Mouse (Mus musculus): ENCODE data around the gene Dpm3.

The Dpm3 gene

DNA sequence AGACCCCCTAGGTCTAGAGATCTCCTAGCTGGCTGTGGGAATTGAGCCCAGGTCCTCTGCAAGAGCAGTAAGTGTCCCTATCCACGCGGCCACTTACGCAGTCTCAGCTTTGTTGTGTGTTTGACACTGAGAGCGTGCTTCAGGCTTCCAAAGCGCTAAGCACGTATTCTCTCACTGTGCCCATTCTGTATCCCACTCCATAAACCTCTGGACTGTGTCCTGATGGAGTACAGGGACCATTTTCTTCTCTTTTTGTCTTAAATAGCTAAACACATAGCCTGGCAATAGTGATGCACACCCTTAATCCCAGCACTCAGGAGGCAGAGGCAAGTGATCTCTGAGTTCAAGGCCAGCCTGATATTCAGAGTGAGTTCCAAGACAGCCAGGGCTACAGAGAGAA lies 39.8 kb downstream of the Dpm3 start:
- DNase-seq = no peak

DNA sequence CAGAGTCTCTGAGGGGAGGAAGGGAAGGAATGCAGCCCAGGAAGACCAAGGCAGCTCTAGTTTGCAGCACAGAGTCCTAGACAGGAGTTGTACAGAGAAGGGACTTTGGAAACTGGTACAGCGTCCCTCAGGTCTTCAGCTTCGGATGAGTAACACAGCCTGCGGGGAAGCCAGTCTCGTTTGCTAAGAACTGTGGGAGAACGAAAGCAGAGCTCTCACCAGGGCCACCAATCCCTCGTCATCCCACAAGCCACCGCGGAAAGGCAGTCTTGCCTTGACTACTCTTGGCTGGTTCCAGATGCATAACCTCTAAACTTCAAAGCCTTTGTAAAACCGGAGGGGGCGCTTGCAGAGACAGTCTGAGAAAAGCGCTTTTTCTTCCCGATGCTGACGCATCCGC lies 40.3 kb downstream of the Dpm3 start:
- no peak for DNase-seq

DNA sequence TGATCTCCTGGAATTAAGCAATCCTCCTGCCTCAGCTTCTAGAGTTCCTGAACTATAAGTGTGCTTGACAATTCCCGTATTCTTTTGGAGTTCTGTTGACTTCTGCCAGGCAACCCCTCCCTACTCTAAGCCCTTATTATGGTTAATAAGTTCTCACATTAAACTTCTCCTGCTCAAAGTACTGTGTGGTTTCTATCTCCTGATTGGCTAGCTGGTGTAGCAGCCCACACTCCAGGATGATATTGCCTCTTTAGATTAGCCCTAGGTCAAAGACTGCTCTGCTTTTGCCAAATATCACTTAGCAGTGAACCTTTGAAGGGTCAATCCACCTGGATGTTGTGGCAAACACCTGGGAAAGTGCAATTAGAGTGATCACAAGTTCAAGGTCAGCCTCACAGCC lies 40.9 kb downstream of the Dpm3 start:
- no peak for DNase-seq

DNA sequence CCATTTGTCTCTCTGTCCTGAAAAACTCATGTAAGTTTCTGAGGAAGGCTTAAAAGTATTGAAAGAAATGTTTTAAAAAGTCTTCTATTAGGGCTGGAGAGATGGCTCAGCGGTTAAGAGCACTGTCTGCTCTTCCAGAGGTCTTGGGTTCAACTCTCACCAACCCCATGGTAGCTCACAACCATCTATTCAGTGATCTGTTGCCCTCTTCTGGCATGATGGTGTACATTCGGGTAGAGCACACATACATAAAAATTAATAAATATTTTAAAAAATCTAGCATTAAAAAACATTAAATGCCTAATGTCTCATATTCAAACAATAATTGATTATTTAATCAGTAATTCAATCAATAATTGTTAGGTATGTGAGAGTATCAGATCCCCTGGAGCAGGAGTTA lies 41.4 kb downstream of the Dpm3 start:
- no peak for DNase-seq

DNA sequence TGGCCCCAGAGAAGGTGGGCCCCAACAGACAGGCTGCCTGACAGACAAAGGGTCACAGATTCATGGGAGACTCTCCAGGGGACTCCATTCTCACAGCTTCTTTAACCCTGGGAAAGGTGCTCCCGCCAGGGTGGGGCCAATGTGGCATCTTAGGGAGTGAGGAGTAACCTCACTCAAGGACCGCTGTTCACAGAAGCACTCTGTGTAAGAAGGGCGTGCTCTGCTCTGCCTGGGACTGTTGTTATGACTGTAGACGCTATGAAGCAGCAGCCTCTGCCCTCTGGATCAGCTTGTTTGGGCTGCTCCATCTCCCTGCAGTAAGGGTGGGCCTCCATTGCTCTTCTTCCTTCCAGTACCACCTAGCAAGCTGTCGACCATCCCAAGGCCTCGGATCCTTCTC lies 45.3 kb downstream of the Dpm3 start:
- DNase-seq = no peak

DNA sequence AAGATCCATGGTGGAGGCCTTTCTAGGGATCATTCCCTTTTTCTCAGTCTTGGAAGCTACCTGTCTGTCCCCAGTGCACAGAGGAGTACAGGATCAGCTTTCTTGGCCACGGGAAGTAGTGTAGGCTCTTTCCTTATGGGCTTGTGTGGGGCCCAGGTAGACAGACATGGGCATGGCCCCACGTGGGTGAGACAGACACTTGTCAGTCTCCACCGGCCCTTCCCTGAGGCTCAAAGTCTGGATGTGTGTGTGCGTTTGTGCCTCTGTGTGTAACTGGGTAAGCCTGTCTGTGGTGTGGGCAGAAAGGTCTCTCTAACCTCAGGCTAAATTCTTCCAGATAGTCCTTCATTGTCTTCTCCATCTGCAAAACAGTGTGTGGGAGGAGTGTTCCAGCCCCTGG lies 45.9 kb downstream of the Dpm3 start:
- DNase-seq = no peak

DNA sequence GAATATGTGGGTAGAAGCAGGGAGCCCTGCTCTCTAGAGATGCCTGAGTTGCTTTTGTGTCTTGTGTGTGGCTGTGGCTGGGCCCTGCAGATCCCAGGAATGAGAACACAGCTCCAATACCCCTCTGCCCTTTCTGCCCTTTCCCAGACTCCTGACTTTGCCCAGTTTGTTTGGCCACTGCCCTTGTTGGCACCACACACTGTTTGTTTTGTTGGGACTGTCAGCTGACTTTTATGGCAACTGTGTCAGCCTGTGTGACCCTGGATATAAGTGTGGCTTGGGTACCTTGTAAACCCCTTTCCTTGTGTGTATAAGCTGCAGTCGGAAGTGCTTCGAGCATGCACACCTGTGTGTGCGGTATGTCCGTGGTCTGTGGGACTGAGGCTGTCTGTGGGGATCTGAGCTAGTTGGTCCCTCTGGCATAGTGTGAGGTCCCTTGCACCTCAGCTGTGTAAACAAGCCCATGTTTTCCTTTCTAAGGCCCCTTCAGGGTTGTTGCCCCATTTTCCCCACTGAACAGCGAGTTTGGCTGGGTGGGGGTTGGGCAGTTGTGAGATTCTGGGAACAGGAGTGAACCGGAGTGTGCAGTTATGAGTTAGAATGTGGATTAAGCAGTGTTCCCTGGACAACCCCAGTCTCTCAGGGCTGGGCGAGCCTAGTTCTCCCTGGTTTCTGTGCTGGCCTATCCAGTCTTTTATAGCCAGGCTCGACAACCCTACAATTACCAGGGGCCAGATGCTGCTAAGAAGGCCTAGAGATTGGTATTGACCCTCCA lies 46.6 kb downstream of the Dpm3 start:
- no peak for DNase-seq

DNA sequence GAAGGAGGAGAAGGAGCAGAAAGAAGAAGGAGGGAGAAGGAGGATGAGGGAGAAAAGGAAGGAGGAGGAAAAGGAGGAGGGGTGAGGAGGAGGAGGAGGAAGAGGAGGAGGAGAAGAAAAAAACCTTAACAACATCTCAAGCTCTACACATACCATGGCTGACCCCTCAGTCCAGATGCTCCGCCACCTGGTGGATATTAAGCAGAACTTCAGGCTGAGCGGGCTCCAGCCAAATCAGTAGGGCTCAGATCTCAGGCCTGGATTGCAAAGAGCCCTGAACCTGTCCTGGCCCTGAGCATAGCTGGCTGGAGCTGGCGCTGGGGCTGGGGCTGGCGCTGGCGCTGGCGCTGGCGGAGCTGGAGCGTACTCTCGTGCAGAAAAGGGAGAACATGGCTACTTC lies 48.9 kb downstream of the Dpm3 start:
- DNase-seq = no peak

DNA sequence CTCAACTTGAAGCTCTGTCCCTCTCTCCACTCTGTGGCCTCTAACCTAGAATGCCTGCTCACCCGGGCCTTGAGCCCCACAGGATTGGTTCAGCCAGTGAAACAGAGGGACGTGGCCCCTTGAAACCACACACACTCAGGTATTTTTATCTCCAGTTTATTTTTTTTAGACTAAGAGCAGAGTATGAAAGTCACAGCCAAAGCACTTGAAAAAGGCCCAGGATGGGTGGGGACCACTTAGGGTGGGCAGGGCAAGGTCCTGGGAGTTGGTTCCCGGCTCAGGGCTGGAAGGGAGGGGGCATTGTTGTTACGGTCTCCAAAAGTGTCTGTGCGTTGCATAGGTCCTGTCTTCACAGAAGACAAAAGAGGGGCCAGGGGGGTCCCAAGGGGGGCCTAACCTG lies 55.2 kb downstream of the Dpm3 start:
- DNase-seq = no peak

DNA sequence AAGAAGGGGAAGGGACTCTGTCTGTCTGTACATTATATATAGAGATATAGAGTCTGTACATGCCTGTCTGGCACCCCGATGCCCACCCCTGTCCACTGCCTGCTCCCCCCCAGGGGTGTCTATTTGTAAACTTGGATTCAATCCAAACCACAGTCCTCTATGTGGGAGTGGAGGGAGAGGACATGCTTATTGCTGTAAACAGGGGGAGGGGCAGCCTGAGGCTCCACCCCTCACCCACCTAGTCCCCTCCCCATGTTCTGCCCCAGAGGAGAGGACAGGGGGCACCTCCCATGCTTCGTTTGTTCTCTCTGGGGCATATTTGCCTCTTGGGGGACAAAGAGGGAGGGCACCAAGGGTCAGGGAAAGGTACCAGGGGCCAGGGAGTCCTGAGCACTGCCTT lies 55.6 kb downstream of the Dpm3 start:
- no peak for DNase-seq

DNA sequence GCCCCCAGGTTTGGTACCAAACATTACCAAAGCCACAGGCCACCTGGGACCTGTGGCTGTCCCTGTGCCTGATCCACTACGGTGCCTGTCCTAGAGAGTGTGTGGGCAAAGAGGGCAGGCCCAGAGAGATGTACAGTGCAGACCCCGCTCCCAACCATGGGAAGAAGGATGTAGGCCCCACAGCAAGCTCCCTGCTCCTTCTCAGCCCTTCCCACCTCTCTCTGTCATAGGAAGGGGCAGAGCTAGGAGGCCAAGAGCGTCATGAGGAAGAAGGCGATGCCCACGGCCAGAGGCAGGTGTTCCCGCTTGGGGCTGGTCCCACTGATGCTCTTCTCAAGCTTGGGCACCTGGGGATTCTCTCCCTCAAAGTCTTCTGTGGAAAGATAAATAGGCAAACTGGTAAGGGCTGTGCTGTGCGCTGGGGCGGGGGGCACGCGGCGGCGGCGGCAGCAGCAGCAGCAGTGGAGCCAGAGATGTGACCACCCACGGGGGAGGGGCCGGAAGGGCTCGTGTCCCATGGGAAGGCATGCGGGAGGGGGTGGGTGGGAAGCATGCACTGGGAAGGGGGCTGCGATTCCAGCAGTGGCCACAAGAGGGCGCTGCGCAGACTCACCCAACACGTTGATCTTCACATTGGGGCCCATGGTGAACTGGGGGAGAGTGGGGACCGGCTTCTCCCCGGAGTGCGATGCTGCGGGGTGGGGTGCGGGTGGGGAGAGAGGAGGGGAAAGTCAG lies 56.2 kb downstream of the Dpm3 start:
- DNase-seq = peak; percentile 85

DNA sequence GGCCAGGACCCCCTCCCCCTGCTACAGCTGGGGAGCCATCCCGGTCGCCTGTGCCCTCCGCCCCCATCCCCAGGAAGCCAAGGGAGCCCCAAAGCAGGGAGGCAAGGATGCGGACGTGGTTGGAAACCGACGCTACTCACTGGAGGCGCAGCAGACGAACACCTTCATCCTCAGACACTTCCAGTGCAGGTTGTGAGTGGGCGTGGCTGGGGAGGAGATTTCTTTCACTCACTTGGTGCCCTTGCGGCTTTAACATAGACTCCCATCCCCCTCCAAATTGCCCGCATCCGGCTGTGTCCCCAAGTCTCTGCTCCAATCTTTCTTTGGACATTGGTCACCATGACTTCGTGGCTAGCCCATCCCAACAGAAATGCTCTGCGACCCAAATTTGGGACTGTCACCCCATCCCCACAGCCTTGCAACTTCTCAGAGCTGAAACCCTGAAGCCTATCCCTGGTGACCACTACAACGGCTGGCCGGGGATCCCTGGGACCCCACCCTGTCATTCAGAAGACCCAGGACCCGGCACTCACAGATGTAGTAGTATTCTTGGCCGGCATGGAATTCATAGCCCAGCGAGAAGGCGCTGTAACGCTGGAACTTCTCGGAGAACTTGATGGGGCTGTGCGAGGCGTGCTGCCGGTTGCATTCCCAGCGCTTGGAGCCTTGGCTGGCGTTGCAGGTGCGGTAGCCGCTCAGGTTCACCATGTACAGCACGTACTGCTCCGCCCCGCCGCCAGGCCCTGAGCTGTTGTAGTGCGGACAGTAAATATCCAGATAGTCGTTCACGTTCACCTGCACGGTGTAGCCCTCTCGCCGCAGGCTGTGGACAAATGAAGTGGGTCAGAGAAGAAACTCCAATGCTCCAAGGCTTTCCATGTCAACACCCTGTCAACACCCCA lies 57.0 kb downstream of the Dpm3 start:
- no peak for DNase-seq
